Mouse (Mus musculus): ENCODE data around the gene Enpp7. TPM values are rescaled to one million over a fixed set of nuclear protein-coding genes. Genes with fewer than 3 reads are reported as not detected.

The Enpp7 gene
- polyA plus RNA-seq (2015; fragmentation: Nextera tagmentation; extraction: Ambion mirVana) = not detected in 2 replicates

GRCm38 (mm10) chr11:118987999-118988398 is at the start of gene Enpp7:
Gene Enpp7, plus strand, starts transcription at chr11:118988188.
- no peaks in the 10 kb centered on the region for H3K27me3 ChIP-seq
- H3K9ac ChIP-seq (replicated peaks) = no peak within 1 kb of the TSS
- no peaks in the 10 kb centered on the region for H3K4me1 ChIP-seq
- H3K4me2 ChIP-seq (replicated peaks) = no peak within 1 kb of the TSS
- no peak for ATAC-seq (replicated peaks)
- H3K36me3 ChIP-seq = no peaks in the 10 kb centered on the region
- no peak within 1 kb of the TSS for H3K4me3 ChIP-seq
- no peaks in the 10 kb centered on the region for H3K9me3 ChIP-seq
- WGBS = 92% methylated on average over 10 of the region's 10 CpGs
- H3K27ac ChIP-seq (replicated peaks) = no peak within 1 kb of the TSS

DNA sequence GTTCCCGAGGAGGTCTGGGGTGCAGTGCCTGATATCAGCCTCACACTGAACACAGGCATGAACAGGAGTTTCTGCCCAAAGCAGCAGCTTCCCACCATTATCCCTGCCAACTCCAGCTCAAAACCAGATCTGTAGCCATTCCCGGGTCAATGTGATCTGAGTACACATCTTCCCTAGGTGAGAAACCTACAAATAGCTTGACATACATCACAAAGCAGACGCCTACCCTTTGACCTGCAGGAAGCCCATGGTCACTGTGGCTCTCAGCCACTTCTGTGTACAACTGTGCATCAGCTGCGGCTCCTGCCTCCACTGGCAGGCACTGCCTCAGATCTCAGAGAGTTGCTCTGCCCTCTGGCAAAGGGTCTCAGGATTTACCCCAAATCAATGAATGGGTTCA is 48.3 kb upstream of the Enpp7 start:
- ATAC-seq (replicated peaks) = no peak
- H3K27ac ChIP-seq (replicated peaks) = no peak overlapping the region
- no peak overlapping the region for H3K4me2 ChIP-seq (replicated peaks)
- no peaks in the 10 kb centered on the region for H3K9me3 ChIP-seq
- H3K4me3 ChIP-seq = no peak overlapping the region
- WGBS = 82% methylated on average over 4 of the region's 4 CpGs
- no peaks in the 10 kb centered on the region for H3K27me3 ChIP-seq
- peaks cover 22% of the 10 kb centered on the region for H3K4me1 ChIP-seq
- no peak overlapping the region for H3K9ac ChIP-seq (replicated peaks)
- no peaks in the 10 kb centered on the region for H3K36me3 ChIP-seq

GRCm38 (mm10) chr11:118940539-118940938 is 47.4 kb upstream of the Enpp7 start:
- peak; percentile 77 for ATAC-seq (replicated peaks)
- no peak overlapping the region for H3K9ac ChIP-seq (replicated peaks)
- peak overlapping the region; percentile 24 for H3K4me2 ChIP-seq (replicated peaks)
- H3K27me3 ChIP-seq = no peaks in the 10 kb centered on the region
- peak overlapping the region; percentile 88 for H3K27ac ChIP-seq (replicated peaks)
- H3K4me1 ChIP-seq = peaks cover 22% of the 10 kb centered on the region
- WGBS = 31% methylated on average over 11 of the region's 11 CpGs
- no peaks in the 10 kb centered on the region for H3K9me3 ChIP-seq
- H3K4me3 ChIP-seq = peak overlapping the region; percentile 7; the same call in 1 of the 2 replicates
- H3K36me3 ChIP-seq = no peaks in the 10 kb centered on the region

DNA sequence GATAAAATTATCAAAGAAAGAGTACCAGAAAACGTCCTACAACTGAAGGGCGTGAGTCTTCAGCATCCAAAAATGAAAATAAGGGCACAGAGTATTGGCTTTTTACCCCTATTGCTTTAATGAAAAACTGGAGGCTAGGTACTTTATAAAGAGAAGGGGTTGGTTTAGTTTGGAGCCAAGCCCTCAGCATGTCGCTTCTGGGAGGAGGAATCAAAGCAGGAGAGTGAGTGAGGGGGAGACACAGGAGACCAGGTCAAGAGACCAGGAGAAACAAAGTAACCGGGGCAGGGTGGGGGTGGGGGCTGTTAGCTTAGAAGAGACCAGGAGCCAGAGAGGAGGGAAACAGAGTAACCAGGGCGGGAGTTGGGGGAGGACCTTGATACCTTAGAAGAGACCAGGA is 46.7 kb upstream of the Enpp7 start:
- H3K4me1 ChIP-seq = peaks cover 22% of the 10 kb centered on the region
- peak overlapping the region; percentile 88 for H3K27ac ChIP-seq (replicated peaks)
- H3K4me3 ChIP-seq = no peak overlapping the region
- H3K9me3 ChIP-seq = no peaks in the 10 kb centered on the region
- H3K4me2 ChIP-seq (replicated peaks) = no peak overlapping the region
- H3K9ac ChIP-seq (replicated peaks) = no peak overlapping the region
- no peaks in the 10 kb centered on the region for H3K36me3 ChIP-seq
- H3K27me3 ChIP-seq = no peaks in the 10 kb centered on the region
- ATAC-seq (replicated peaks) = no peak
- WGBS = 29% methylated on average over 5 of the region's 5 CpGs

DNA sequence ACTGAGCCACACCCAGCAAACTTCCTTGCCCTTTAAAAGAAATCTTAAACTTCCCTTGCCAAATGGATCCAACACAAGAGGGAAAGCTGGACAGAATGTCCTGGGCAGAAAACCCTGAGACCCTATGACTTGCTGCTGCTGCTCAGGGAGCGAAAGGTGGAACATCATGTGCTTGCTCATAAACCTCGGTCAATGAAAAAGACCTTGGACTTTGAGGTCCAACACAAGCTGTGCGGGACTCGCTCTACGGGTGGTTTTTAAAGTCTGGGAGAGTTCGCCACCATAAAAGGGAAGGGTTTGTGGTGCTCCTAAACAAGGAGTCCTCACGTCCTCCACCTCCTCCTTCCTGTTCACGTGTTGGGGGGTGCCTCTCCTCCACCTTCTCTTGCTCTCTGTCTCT is 42.1 kb upstream of the Enpp7 start:
- no peak overlapping the region for H3K4me2 ChIP-seq (replicated peaks)
- H3K9ac ChIP-seq (replicated peaks) = no peak overlapping the region
- H3K9me3 ChIP-seq = no peaks in the 10 kb centered on the region
- H3K27me3 ChIP-seq = no peaks in the 10 kb centered on the region
- no peak overlapping the region for H3K27ac ChIP-seq (replicated peaks)
- H3K36me3 ChIP-seq = no peaks in the 10 kb centered on the region
- H3K4me3 ChIP-seq = no peak overlapping the region
- WGBS = 94% methylated on average over 8 of the region's 8 CpGs
- peaks cover 12% of the 10 kb centered on the region for H3K4me1 ChIP-seq
- ATAC-seq (replicated peaks) = no peak

DNA sequence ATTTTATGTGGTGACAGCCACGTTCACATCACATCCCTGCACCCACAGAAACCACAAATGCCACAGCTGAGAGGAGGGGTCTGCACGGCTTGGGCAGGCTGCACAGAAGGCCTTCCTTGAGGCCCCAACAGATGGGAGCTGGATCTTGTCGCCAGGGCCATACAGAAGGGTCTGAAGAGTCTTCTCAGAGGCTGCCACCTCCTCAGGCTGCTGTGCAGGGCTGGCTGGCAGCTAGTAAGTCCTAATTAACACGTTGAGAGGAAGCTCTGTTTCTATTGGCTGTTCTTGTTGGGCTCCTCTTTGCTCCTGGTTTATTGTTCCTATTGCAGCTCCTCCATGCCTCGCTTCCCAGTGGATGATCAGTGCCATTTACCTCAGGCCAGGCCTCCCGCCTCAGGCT is 33.0 kb upstream of the Enpp7 start:
- H3K36me3 ChIP-seq = no peaks in the 10 kb centered on the region
- no peak overlapping the region for H3K9ac ChIP-seq (replicated peaks)
- WGBS = 11% methylated on average over 6 of the region's 6 CpGs
- H3K4me2 ChIP-seq (replicated peaks) = no peak overlapping the region
- ATAC-seq (replicated peaks) = peak; percentile 70
- H3K9me3 ChIP-seq = no peaks in the 10 kb centered on the region
- no peaks in the 10 kb centered on the region for H3K27me3 ChIP-seq
- H3K4me1 ChIP-seq = peaks cover 47% of the 10 kb centered on the region
- H3K27ac ChIP-seq (replicated peaks) = peak overlapping the region; percentile 83
- H3K4me3 ChIP-seq = no peak overlapping the region

- WGBS = 20% methylated on average over 14 of the region's 14 CpGs
- H3K4me3 ChIP-seq = no peak overlapping the region
- peaks cover 54% of the 10 kb centered on the region for H3K4me1 ChIP-seq
- ATAC-seq (replicated peaks) = peak; percentile 49
- H3K36me3 ChIP-seq = no peaks in the 10 kb centered on the region
- peak overlapping the region; percentile 3; the same call in 1 of the 2 replicates for H3K4me2 ChIP-seq (replicated peaks)
- peak overlapping the region; percentile 83 for H3K27ac ChIP-seq (replicated peaks)
- no peaks in the 10 kb centered on the region for H3K9me3 ChIP-seq
- H3K9ac ChIP-seq (replicated peaks) = no peak overlapping the region; the same call in 1 of the 2 replicates
- H3K27me3 ChIP-seq = no peaks in the 10 kb centered on the region
These were observed 30.9 kb upstream of the Enpp7 start for GRCm38 (mm10) chr11:118957070-118957471.

DNA sequence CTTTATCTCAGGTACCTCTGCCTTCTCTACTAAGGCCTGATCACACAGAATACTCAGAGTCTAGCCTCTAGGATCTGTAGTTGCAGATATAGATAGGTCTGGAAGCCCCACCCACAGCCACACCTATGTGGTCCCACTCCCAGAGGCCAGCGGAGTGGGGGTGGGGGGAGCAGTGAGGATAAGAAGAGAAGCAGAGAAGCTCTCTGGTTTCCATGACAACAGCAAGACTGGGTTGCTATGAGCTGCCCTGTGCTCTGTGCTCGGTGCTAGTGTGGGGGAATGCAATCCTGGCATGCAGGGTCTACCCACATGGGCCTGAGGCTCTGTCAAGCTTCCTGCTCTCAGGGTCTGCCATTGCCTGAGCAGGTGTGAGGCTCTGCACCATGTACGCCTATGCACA is 27.3 kb upstream of the Enpp7 start:
- peaks cover 51% of the 10 kb centered on the region for H3K4me1 ChIP-seq
- H3K27me3 ChIP-seq = no peaks in the 10 kb centered on the region
- ATAC-seq (replicated peaks) = peak; percentile 14; the same call in 1 of the 2 replicates
- no peak overlapping the region for H3K27ac ChIP-seq (replicated peaks)
- H3K36me3 ChIP-seq = no peaks in the 10 kb centered on the region
- no peak overlapping the region for H3K4me2 ChIP-seq (replicated peaks)
- H3K9ac ChIP-seq (replicated peaks) = no peak overlapping the region
- no peak overlapping the region for H3K4me3 ChIP-seq
- H3K9me3 ChIP-seq = no peaks in the 10 kb centered on the region
- WGBS = 46% methylated on average over 3 of the region's 3 CpGs

- Histone ChIP-seq H3K4me2 (replicated peaks) (no peak overlapping the region), H3K27me3 (no peaks in the 10 kb centered on the region), H3K36me3 (no peaks in the 10 kb centered on the region), H3K9me3 (no peaks in the 10 kb centered on the region), H3K9ac (replicated peaks) (no peak overlapping the region), H3K27ac (replicated peaks) (no peak overlapping the region), H3K4me1 (peaks cover 33% of the 10 kb centered on the region), H3K4me3 (no peak overlapping the region)
- ATAC-seq (replicated peaks) = no peak
- 75% methylated on average over 4 of the region's 4 CpGs for WGBS
These were observed 25.5 kb upstream of the Enpp7 start for GRCm38 (mm10) chr11:118962478-118962877.

GRCm38 (mm10) chr11:118963926-118964325 is 24.1 kb upstream of the Enpp7 start:
- Histone ChIP-seq H3K4me1 (peaks cover 24% of the 10 kb centered on the region), H3K36me3 (no peaks in the 10 kb centered on the region), H3K27me3 (no peaks in the 10 kb centered on the region), H3K27ac (replicated peaks) (peak overlapping the region; percentile 44; the same call in 1 of the 2 replicates), H3K4me3 (no peak overlapping the region), H3K9me3 (no peaks in the 10 kb centered on the region), H3K9ac (replicated peaks) (no peak overlapping the region), H3K4me2 (replicated peaks) (no peak overlapping the region)
- 70% methylated on average over 5 of the region's 5 CpGs for WGBS
- 0 out of 2 replicates have a peak, but pooled peaks have one; percentile 8 for ATAC-seq (replicated peaks)

DNA sequence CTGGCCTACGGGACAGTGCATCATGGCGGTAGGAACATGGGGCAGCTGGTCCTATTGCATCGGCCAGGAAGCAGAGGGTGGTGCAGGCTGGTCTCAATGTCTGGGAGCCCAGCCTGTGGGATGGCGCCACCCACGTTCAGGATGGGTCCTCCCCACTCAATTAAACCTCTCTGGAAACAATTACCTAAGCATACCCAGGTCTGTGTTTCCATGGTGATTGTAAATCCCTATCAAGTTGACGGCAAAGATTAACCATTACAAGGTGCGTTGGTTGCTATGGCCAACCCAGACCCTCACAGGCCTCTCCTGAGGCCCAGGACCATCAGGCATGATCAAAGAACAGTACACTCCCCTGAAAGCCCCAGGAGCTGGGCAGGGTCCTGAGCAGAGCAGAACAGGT is 22.9 kb upstream of the Enpp7 start:
- H3K4me1 ChIP-seq = peaks cover 24% of the 10 kb centered on the region
- H3K4me3 ChIP-seq = no peak overlapping the region
- no peak overlapping the region for H3K4me2 ChIP-seq (replicated peaks)
- H3K27ac ChIP-seq (replicated peaks) = no peak overlapping the region
- no peak for ATAC-seq (replicated peaks)
- no peaks in the 10 kb centered on the region for H3K9me3 ChIP-seq
- H3K36me3 ChIP-seq = no peaks in the 10 kb centered on the region
- H3K27me3 ChIP-seq = no peaks in the 10 kb centered on the region
- WGBS = 26% methylated on average over 7 of the region's 7 CpGs
- H3K9ac ChIP-seq (replicated peaks) = no peak overlapping the region

GRCm38 (mm10) chr11:118971470-118972034 is 16.4 kb upstream of the Enpp7 start:
- Histone ChIP-seq H3K27ac (replicated peaks) (no peak overlapping the region), H3K9ac (replicated peaks) (no peak overlapping the region), H3K27me3 (no peaks in the 10 kb centered on the region), H3K4me3 (no peak overlapping the region), H3K36me3 (no peaks in the 10 kb centered on the region), H3K4me2 (replicated peaks) (no peak overlapping the region), H3K4me1 (peaks cover 25% of the 10 kb centered on the region), H3K9me3 (no peaks in the 10 kb centered on the region)
- WGBS = 35% methylated on average over 20 of the region's 20 CpGs
- ATAC-seq (replicated peaks) = no peak
